Mouse (Mus musculus) forebrain, postnatal 0 days (tissue): ENCODE measurements at regions not wholly inside any gene's neighbourhood (a gene's known extent, or its start where the extent isn't known, plus 50 kb on each side); places are given as distances from the start of the nearest gene placed in this dataset.
A peak's percentile ranks its signal among the peaks of the same experiment; 100 is the strongest.

Experiments
- ATAC-seq: fragments of 200-750 bp; cut with Nextera tagmentation; 2 replicates; pipeline ENCODE4 v1.8.0; 2017; ENCODE audit warnings: mild to moderate bottlenecking, moderate library complexity
- DNase-seq: peaks from one replicate; pipeline ENCODE4 v3.0.0-alpha.2; 2015
- H3K27ac ChIP-seq: fragments of 300-500 bp; sonication (generic); 2 replicates; pipeline ENCODE4 v1.5.1; 2014; ENCODE audit warnings: low read depth, mild to moderate bottlenecking, antibody characterized with exemption, low read length, moderate library complexity, mixed read lengths
- H3K27me3 ChIP-seq: fragments of 300-500 bp; sonication (generic); 2 replicates; pipeline ENCODE4 v1.6.1; 2014; ENCODE audit warnings: mild to moderate bottlenecking, low read length, mixed read lengths; ENCODE audit not compliant: insufficient read depth
- H3K36me3 ChIP-seq: fragments of 300-500 bp; sonication (generic); 2 replicates; pipeline ENCODE4 v1.6.1; 2014; ENCODE audit warnings: mild to moderate bottlenecking, moderate library complexity; ENCODE audit not compliant: insufficient read depth
- H3K4me1 ChIP-seq: fragments of 300-500 bp; sonication (generic); 2 replicates; pipeline ENCODE4 v1.6.1; 2014; ENCODE audit warnings: antibody characterized with exemption; ENCODE audit not compliant: insufficient read depth
- H3K4me2 ChIP-seq: fragments of 300-500 bp; sonication (generic); 2 replicates; pipeline ENCODE4 v1.6.1; 2014; ENCODE audit warnings: low read depth, mild to moderate bottlenecking, moderate library complexity
- H3K4me3 ChIP-seq: fragments of 300-500 bp; sonication (generic); 2 replicates; pipeline ENCODE4 v1.5.1; 2014; ENCODE audit warnings: low read depth, low read length, mixed read lengths
- H3K9ac ChIP-seq: fragments of 300-500 bp; sonication (generic); 2 replicates; pipeline ENCODE4 v1.6.1; 2014; ENCODE audit warnings: mild to moderate bottlenecking
- H3K9me3 ChIP-seq: fragments of 300-500 bp; sonication (generic); 2 replicates; pipeline ENCODE4 v1.6.1; 2016; ENCODE audit warnings: low read length
- CTCF ChIP-seq: sonication (generic); IDR thresholded peaks from 2 replicates; pipeline ENCODE4 v1.5.1; 2016; ENCODE audit warnings: antibody characterized with exemption, control low read depth, low read depth
- WGBS: fragments of 180-500 bp; shearing (Covaris S2); extraction: QIAGEN DNeasy Blood & Tissue Kit; methylation state at CpG from one replicate; pipeline ENCODE4 v1.1.7; 2014; 5-methylcytosine and 5-hydroxymethylcytosine counted together

DNA sequence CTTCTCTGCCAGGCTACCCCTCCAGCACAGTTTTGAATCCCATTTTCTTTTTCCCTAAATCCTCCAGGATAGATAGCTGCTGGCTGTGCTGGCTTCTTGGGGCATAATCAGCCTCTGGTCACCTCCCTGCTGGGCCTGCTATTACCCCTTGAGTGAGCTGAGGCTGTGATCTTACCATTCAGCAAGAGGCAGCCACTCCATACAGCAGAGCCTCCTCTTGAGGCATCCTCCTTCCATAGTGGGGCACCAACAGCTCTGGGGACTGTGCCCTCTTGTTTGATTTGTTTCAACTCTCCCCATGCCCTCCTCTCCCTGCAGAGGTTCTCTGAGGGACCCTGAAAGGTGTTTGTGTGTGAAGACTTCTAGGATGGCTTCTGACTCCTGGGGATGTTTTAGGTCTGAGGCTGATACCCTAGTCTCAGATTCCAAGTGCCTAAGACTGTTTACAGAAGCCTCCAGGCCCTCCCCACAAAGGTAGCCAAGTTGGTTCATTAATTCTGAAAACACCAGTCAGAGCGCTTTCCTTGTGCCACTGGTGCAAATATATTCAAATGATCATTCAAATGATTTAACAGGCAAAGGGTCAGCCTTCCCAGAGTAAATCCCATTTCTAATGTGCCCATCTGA, 343.9 kb downstream of the Eipr1 start:
- H3K4me2 ChIP-seq, result no peak overlapping the region
- no peaks in the 10 kb centered on the region for H3K9me3 ChIP-seq
- 12% methylated on average over 1 of the region's 1 CpGs for WGBS
- no peak overlapping the region for H3K4me3 ChIP-seq
- H3K27ac ChIP-seq, result peak overlapping the region; percentile 68
- H3K9ac ChIP-seq, result no peak overlapping the region
- no peak for TF ChIP-seq CTCF
- H3K27me3 ChIP-seq, result 0 out of 2 replicates have a peak, but pooled peaks cover 3% of the 10 kb centered on the region
- H3K4me1 ChIP-seq, result peaks cover 14% of the 10 kb centered on the region
- ATAC-seq, result no peak; the same call in 1 of the 2 replicates
- H3K36me3 ChIP-seq, result no peaks in the 10 kb centered on the region
- DNase-seq, result no peak

DNA sequence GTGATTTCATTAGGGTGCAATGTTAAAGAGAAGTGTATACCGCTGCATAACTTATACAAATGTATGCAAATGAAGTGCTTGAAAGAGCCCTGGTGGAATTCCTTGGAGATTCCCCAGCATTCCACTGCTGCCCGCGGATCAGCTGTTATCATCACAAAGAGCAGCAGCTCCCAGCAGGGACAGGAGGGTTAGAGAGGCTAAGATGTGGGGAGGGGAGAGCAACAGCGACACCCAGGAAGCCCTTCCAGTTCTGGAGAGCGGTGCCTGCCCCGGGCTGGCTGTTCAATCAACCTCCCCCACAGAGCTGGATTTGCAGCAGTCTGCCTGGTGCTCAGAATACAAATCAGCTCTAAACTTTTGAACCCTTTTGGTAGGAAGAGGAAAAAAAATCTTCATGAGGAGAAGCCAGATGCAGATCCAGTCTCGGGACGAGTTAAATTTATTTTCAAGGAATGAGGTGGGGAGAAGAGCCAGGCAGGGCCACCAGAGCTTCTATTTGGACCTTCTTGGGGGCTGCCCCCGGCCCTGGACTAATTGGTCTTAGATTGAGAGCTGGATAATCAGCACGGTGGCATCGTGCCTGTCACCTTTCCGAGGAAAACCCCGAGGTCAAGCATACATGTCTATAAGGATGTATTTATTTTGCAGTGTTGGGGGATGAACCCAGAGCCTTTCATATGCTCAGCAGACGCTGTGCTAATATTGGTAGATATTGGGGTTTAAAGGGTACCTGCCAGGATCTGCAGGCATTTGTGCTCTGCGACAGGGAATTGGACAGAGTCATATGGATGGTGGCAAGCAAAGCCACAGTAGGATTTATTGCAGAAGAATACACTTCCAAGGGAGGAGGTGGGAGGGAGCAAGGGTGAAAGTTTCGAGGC, 344.7 kb downstream of the Eipr1 start:
- peak overlapping the region; percentile 31 for H3K4me2 ChIP-seq
- ATAC-seq (peak; percentile 96), DNase-seq (peak; percentile 76)
- TF ChIP-seq CTCF, result peak; percentile 52
- H3K27ac ChIP-seq, result peak overlapping the region; percentile 68
- 0 out of 2 replicates have a peak, but pooled peaks cover 3% of the 10 kb centered on the region for H3K27me3 ChIP-seq
- no peak overlapping the region for H3K4me3 ChIP-seq
- H3K36me3 ChIP-seq, result no peaks in the 10 kb centered on the region
- 4% methylated on average over 16 of the region's 16 CpGs for WGBS
- H3K9me3 ChIP-seq, result no peaks in the 10 kb centered on the region
- no peak overlapping the region for H3K9ac ChIP-seq
- peaks cover 14% of the 10 kb centered on the region for H3K4me1 ChIP-seq

DNA sequence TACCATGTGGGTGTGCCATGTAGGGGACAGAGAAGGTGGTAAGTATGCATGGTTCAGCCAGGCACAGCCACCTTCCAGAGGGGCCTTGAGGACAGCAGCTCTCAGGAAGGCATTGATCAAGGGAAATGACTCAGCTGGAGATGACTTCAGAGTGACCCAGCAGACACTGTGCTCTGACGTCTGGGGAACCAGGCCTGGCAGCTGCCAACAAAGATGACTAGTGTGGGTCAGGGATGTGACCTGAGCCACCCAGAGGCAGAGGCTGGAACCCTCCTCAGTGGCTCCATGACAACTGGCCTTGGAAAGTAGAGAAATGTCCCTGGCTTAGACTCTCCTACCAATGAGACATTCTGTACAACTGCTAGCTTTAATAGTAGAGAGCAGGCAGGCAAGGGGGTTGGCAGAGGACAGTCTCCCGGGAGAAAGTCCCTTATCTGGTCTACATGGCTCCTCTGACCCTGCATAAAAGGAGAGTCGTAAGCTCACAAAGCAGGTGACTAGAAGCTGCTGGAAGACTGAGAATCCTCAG, 348.5 kb downstream of the Eipr1 start:
- ATAC-seq (no peak), DNase-seq (no peak)
- H3K27me3 ChIP-seq, result no peaks in the 10 kb centered on the region
- no peaks in the 10 kb centered on the region for H3K36me3 ChIP-seq
- no peak overlapping the region for H3K9ac ChIP-seq
- H3K4me1 ChIP-seq, result peaks cover 14% of the 10 kb centered on the region
- WGBS, result 68% methylated on average over 3 of the region's 3 CpGs
- no peak overlapping the region for H3K4me3 ChIP-seq
- H3K27ac ChIP-seq, result no peak overlapping the region
- no peak overlapping the region for H3K4me2 ChIP-seq
- TF ChIP-seq CTCF, result no peak
- no peaks in the 10 kb centered on the region for H3K9me3 ChIP-seq

DNA sequence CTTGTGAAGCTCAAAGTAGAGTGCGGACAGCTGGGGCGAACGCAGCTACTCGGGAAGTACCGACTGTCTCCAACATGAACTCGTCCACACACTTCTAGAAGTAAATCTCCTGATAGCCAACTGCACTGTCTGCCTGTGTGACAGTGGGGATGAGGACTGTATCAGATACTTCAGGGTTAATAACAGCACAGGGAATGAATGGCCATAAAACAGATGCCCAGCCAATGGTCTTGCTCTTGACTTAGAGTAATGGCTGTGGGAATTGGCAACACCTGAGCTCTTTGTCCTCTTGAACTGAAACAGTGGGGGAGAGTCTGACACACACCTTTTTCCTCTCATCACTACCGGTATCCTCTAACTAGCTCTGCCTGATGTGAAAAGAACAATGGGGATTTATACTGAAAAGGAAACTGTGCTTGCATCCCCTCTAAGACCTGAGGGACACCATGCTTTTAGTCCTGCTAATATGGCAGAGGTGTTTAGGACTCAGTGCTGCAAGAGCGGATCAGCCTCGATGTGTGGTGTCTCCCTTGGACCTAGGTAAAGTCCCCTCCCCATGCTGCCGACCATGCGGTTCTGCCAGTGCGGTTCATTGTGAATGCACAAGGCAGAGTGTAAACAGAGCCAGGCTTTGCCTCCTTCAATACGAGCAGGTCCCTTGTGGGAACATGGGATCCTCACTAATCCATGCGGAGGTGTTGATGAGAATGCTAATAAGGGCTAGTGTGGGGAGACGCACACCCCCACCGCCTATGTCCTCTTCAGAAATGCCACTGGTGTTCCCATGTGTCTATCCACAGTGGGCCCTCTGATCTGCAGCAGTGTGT, 355.5 kb downstream of the Eipr1 start:
- no peak for TF ChIP-seq CTCF
- Histone ChIP-seq H3K9ac (no peak overlapping the region), H3K4me2 (no peak overlapping the region), H3K4me3 (no peak overlapping the region), H3K36me3 (no peaks in the 10 kb centered on the region), H3K27ac (peak overlapping the region; percentile 35; the same call in 1 of the 2 replicates), H3K4me1 (peaks cover 5% of the 10 kb centered on the region; the same call in 1 of the 2 replicates), H3K9me3 (no peaks in the 10 kb centered on the region), H3K27me3 (no peaks in the 10 kb centered on the region)
- peak; percentile 79 for ATAC-seq
- WGBS, result 41% methylated on average over 16 of the region's 16 CpGs
- DNase-seq, result no peak

DNA sequence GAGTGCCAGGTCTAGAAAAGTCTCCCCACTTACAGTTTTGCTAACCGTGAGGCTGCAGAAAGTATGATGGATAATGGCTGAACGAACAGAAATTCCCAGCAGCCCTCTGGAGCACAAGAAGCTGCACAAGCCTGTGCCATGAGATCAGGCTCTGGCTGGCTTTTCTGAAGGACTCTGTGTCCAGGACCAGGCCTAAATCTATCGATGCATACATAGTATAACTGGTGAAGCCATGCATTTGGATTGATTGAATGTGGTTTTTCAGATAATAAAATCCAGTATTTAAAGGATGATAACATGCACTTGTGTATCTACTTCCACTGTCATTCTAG, 356.1 kb downstream of the Eipr1 start:
- 27% methylated on average over 3 of the region's 3 CpGs for WGBS
- no peak overlapping the region for H3K4me2 ChIP-seq
- no peaks in the 10 kb centered on the region for H3K27me3 ChIP-seq
- no peak for ATAC-seq
- H3K36me3 ChIP-seq, result no peaks in the 10 kb centered on the region
- no peak overlapping the region for H3K9ac ChIP-seq
- no peak for TF ChIP-seq CTCF
- no peak for DNase-seq
- peaks cover 5% of the 10 kb centered on the region; the same call in 1 of the 2 replicates for H3K4me1 ChIP-seq
- H3K9me3 ChIP-seq, result no peaks in the 10 kb centered on the region
- no peak overlapping the region for H3K27ac ChIP-seq
- no peak overlapping the region for H3K4me3 ChIP-seq

DNA sequence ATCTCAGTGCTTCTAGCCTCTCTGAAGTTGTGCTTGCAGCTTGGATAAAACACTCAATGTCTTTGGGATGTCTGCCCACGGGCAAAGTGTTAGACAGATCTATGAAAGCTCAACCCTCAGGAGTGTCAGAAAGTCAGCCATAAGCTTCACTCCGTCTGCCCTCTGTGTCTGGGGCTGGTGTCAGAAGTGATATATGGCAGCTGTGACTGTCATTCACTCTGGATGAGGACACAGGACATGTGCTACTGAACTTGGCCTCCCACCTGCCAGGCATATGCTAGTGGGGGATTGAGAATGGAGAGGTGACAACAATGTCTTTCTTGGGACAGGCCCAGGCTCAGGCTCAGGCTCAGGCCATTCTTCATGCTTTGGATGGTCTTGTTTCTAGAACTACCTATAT, 366.7 kb downstream of the Eipr1 start:
- Histone ChIP-seq H3K9me3 (no peaks in the 10 kb centered on the region), H3K36me3 (no peaks in the 10 kb centered on the region), H3K4me3 (no peak overlapping the region), H3K27me3 (no peaks in the 10 kb centered on the region), H3K27ac (no peak overlapping the region), H3K9ac (no peak overlapping the region), H3K4me2 (no peak overlapping the region), H3K4me1 (no peaks in the 10 kb centered on the region)
- no peak for TF ChIP-seq CTCF
- WGBS, result 75% methylated on average over 2 of the region's 2 CpGs
- DNase-seq, result no peak
- peak; percentile 79 for ATAC-seq
